Mouse (Mus musculus): ENCODE measurements around the gene Copb2.

DNA sequence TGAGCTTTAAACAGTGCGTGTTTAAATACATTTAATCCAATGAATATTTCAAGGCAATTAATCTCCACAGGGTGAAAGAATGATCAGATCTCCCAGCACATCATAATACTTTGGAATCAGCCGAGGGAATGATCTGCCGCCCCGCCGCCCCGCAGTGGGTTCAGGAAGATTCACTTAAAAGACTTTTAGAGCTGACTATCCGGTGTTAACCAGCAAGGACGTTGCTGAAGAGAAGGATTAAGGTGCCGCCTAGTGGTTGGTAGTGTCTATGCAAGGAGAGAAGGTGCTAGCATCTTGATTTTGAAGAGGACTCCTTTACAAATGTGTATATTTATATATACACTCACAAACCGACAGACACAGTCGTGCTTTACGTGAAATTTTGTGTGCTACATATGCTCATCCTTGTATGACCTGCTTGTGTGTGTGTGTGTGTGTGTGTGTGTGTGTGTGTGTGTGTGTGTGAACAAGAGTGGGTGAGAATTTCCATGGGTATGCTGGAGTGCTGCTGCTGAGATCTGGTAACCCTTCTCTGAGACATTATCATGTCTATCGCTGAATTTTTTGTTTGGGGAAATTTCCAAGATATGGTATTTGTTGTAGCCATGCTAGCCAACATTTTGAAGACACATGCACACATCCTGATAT, 24.7 kb upstream of the Copb2 start:
- TF ChIP-seq CTCF (IDR thresholded peaks at IDR 0.05; ENCODE audit: extremely low read depth, insufficient read depth, insufficient read length, insufficient replicate concordance) (peak; percentile 28; the same call in 1 of the 2 replicates), POLR2A (IDR thresholded peaks at IDR 0.05; ENCODE audit: low read depth, low read length) (no peak)
